Mouse (Mus musculus): ENCODE measurements at regions not wholly inside any gene's neighbourhood (a gene's known extent, or its start where the extent isn't known, plus 50 kb on each side); places are given as distances from the start of the nearest gene placed in this dataset.

DNA sequence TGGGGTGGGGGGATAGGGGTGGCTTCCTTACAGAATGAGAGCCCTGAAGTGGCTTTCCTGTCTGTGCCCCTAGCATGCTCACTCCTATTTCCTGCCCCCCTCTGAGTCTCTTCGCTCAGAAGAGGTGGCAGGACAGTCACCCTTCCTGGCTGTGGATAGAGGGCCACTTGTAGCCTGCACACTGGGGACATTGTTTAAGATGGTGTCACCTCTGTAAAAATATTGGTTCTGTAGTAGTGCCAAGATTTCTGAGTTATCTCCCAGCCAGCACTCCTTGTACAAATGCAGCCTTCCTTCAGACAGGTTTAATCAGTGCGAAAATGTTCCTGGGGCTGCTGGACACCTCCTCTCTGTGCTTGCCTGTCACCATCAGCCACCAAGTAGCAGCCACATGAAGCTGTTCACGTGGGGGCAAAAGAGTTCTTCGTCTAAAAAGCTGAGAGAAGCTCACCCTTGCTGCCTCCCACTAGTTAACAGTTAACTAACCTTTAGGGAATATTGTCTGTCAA, 136.1 kb upstream of the Id2 start:
- TF ChIP-seq CTCF (IDR thresholded peaks at IDR 0.05; ENCODE audit: low read depth) (no peak), EP300 (optimal IDR thresholded peaks at IDR 0.05) (no peak)

Measured in stomach, postnatal 0 days (tissue).